Mouse (Mus musculus) hindbrain, embryonic 15.5 days (tissue): ENCODE measurements around the gene Parn. TPM values are rescaled to one million over a fixed set of nuclear protein-coding genes. Genes with fewer than 3 reads are reported as not detected.

Source experiments
- ATAC-seq: fragments of 200-750 bp; cut with Nextera tagmentation; 2 replicates; pipeline ENCODE4 v1.8.0; 2017; ENCODE audit warnings: low read depth, moderate number of reproducible peaks, moderate TSS enrichment; ENCODE audit not compliant: low FRiP score
- H3K27ac ChIP-seq: fragments of 300-500 bp; sonication (generic); replicated peaks from 2 replicates; pipeline ENCODE4 v1.5.1; 2015; ENCODE audit warnings: mild to moderate bottlenecking, inconsistent platforms
- H3K27me3 ChIP-seq: fragments of 300-500 bp; sonication (generic); 2 replicates; pipeline ENCODE4 v1.6.1; 2015; ENCODE audit warnings: control low read depth, inconsistent platforms
- H3K36me3 ChIP-seq: fragments of 300-500 bp; sonication (generic); 2 replicates; pipeline ENCODE4 v1.6.1; 2015; ENCODE audit warnings: control low read depth, inconsistent platforms
- H3K4me1 ChIP-seq: fragments of 300-500 bp; sonication (generic); replicated peaks from 2 replicates; pipeline ENCODE4 v1.6.1; 2015; ENCODE audit warnings: control low read depth, inconsistent platforms
- H3K4me2 ChIP-seq: fragments of 300-500 bp; sonication (generic); 2 replicates; pipeline ENCODE4 v1.6.1; 2015; ENCODE audit warnings: moderate library complexity, mild to moderate bottlenecking, inconsistent platforms
- H3K4me3 ChIP-seq: fragments of 300-500 bp; sonication (generic); 2 replicates; pipeline ENCODE4 v1.5.1; 2015; ENCODE audit warnings: mild to moderate bottlenecking, inconsistent platforms
- H3K9ac ChIP-seq: fragments of 300-500 bp; sonication (generic); 2 replicates; pipeline ENCODE4 v1.6.1; 2015; ENCODE audit warnings: inconsistent platforms
- H3K9me3 ChIP-seq: fragments of 300-500 bp; sonication (generic); 2 replicates; pipeline ENCODE4 v1.6.1; 2016; ENCODE audit warnings: control low read depth, inconsistent platforms
- WGBS: fragments of 180-500 bp; shearing (Covaris S2); methylation state at CpG from one replicate; pipeline ENCODE4 v1.1.7; 2015; 5-methylcytosine and 5-hydroxymethylcytosine counted together
- polyA plus RNA-seq: library from polyadenylated mRNA; unstranded; fragments of >200 nt; fragmentation: Nextera tagmentation; extraction: Ambion mirVana; gene quantifications from 2 replicates; pipeline ENCODE4 v1.2.1, GENCODE M21; 2015

The Parn gene
- polyA plus RNA-seq, 1 experiment from 2014 or later, result 31.4 TPM

DNA sequence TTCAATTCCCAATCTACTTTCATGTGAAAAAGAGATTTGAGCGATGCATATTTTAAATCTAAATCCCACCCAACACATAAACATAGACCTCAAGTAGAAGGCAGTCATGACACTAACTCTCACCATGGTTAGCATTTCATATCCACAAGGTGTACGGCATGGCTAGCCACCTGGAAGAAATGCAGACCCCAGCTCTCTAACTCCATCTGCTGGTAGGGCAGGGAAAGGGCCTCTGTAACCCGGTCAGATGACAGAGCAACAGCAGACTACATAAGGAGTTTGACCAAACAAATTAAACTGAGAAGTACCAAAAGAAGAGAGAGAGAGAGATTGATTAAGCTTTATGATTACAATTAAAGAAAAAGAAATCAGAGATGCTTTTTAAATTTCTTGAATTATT is 87.2 kb downstream of the Parn start:
- WGBS, result 96% methylated on average over 3 of the region's 3 CpGs
- no peak overlapping the region for H3K4me3 ChIP-seq
- no peak for ATAC-seq

DNA sequence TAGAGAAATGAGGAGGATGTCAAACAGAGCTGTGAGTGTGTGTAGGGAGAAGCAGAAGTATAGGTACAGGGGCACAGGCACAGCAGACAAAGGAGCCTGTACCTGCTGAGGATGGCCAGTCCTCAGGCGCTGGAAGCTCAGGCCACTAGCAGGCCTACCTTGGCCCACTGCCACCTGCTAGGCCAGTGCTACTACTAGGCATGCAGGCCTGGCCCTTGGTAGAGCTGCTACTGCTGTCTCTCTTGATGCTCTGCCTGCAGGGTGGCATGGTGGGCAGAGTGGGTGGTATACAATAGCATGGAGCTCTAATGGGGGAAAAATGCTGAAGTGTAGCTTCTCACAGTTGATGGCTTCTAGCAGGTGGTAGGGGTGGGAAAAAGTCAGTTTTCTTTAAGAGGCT is 88.0 kb downstream of the Parn start:
- H3K4me3 ChIP-seq, result no peak overlapping the region
- H3K27ac ChIP-seq, result no peak overlapping the region
- no peak overlapping the region for H3K4me2 ChIP-seq
- 62% methylated on average over 1 of the region's 1 CpGs for WGBS
- H3K4me1 ChIP-seq, result no peaks in the 10 kb centered on the region
- H3K9ac ChIP-seq, result no peak overlapping the region
- no peaks in the 10 kb centered on the region for H3K36me3 ChIP-seq
- H3K27me3 ChIP-seq, result no peaks in the 10 kb centered on the region
- H3K9me3 ChIP-seq, result no peaks in the 10 kb centered on the region
- ATAC-seq, result no peak

More for the DNA sequence above, 87.2 kb downstream of the Parn start:
- Histone ChIP-seq H3K9ac (no peak overlapping the region), H3K4me1 (no peaks in the 10 kb centered on the region), H3K36me3 (no peaks in the 10 kb centered on the region), H3K9me3 (no peaks in the 10 kb centered on the region), H3K27ac (no peak overlapping the region), H3K4me2 (no peak overlapping the region), H3K27me3 (no peaks in the 10 kb centered on the region)

DNA sequence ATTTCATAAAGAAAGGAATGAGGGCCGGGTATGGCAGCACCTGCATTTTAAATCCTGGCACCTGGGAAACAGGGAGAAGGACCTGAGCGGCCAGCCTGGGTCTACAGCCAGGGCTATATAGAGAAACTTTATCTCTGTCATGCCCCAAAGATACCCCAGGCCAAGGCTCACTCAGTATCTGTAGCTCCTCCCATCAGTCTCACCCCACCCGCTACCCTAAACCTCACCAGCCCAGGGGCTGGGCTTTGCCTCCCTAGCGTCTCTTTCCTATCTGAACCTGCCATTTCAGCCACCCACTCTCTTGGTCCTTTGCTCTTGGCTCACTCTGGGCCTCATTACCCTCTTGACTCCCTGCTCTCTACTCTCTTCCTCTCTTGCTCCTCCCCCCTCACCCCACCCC is 92.7 kb downstream of the Parn start:
- WGBS, result 82% methylated on average over 4 of the region's 4 CpGs
- no peak overlapping the region for H3K9ac ChIP-seq
- no peaks in the 10 kb centered on the region for H3K9me3 ChIP-seq
- no peak overlapping the region for H3K27ac ChIP-seq
- H3K36me3 ChIP-seq, result no peaks in the 10 kb centered on the region
- no peak overlapping the region for H3K4me3 ChIP-seq
- no peaks in the 10 kb centered on the region for H3K4me1 ChIP-seq
- H3K4me2 ChIP-seq, result no peak overlapping the region
- H3K27me3 ChIP-seq, result no peaks in the 10 kb centered on the region
- no peak for ATAC-seq

DNA sequence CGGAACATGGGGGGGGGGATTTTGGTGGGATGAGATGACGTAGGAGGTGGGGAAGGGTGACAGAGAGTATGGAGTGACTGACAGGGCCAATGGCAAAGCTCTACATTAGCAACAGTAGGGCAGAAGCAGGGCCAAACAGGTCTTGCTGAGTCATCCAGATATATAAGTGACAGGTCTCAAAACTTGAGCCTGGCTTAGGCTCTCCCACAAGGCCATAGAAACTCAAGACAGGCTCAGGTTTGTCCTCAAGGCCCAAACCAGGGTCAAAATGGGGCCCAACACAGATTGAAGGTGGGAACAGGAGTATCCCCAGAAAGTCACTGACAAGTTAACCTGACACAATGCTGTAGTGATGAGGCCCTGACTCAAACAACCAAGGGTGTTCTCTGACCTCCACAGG is 99.7 kb downstream of the Parn start:
- WGBS, result 94% methylated on average over 2 of the region's 2 CpGs
- no peak for ATAC-seq
- no peaks in the 10 kb centered on the region for H3K27me3 ChIP-seq

DNA sequence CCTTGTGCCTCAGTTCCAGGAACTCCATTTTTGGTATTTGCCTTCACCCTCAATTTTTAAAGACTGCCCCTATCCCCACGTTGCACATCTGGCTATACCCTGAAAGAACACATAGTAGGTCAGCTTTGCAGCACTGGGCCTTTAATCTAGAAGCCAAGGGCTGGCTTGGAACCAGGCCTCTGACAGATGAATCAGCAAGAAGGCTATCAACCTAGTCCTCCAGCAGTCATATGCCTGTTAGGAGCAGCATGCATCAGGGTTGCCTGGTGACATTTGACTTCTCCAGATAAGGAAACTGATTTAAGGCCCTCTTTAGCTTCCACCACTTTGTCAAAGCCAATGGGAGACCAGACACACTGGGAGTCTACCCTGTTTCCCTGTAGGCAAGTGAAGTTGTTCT is 100.4 kb downstream of the Parn start:
- H3K4me3 ChIP-seq, result no peak overlapping the region
- no peaks in the 10 kb centered on the region for H3K4me1 ChIP-seq
- H3K9me3 ChIP-seq, result no peaks in the 10 kb centered on the region
- ATAC-seq, result no peak
- H3K9ac ChIP-seq, result no peak overlapping the region
- no peaks in the 10 kb centered on the region for H3K36me3 ChIP-seq
- H3K27ac ChIP-seq, result no peak overlapping the region
- WGBS, result 100% methylated on average over 1 of the region's 1 CpGs
- no peak overlapping the region for H3K4me2 ChIP-seq
- H3K27me3 ChIP-seq, result no peaks in the 10 kb centered on the region

More for the DNA sequence above, 99.7 kb downstream of the Parn start:
- H3K9ac ChIP-seq, result no peak overlapping the region
- no peaks in the 10 kb centered on the region for H3K36me3 ChIP-seq
- no peaks in the 10 kb centered on the region for H3K9me3 ChIP-seq
- H3K27ac ChIP-seq, result no peak overlapping the region
- no peaks in the 10 kb centered on the region for H3K4me1 ChIP-seq
- no peak overlapping the region for H3K4me3 ChIP-seq
- no peak overlapping the region for H3K4me2 ChIP-seq

DNA sequence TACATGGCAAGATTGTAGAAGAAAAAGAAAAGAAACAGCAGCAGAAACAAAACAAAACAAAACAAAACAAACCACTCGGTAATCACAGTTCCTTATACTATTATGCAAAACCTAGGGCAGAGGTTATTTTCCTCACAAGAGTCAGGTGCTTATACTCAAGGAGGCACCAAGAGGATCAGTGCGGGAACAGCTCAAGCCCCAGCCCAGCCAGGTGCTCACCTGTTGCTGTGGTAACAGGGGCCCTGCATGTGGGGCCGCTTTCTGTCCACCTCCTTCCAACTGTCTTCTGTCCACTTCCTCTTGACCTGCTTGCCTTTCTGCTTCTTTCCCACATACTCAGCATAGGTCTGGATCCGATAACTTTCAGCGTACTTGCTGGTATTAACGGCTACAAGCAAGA is 101.6 kb downstream of the Parn start:
- H3K9me3 ChIP-seq, result no peaks in the 10 kb centered on the region
- WGBS, result 88% methylated on average over 6 of the region's 6 CpGs
- no peak for ATAC-seq
- H3K36me3 ChIP-seq, result no peaks in the 10 kb centered on the region
- H3K4me3 ChIP-seq, result no peak overlapping the region
- H3K27ac ChIP-seq, result no peak overlapping the region
- no peaks in the 10 kb centered on the region for H3K27me3 ChIP-seq
- no peaks in the 10 kb centered on the region for H3K4me1 ChIP-seq
- no peak overlapping the region for H3K9ac ChIP-seq
- H3K4me2 ChIP-seq, result no peak overlapping the region

DNA sequence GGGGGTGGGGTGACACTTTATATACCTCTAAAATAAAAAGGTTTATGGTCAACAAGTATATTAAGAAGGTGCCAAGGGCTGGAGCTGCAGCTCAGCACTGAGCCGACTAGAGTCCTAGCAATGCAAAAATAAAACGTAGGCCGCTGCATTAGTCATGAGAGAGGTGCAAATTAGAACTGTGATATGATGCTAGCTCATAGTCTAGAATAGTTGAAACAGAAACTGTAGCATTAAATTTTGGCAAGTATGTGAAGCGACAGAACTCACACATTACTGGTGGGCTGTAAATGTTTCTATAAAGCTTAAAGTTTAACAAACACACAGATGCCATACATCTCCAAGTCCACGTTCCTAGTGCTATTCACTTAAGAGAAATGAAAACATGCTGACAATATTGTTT is 102.7 kb downstream of the Parn start:
- Histone ChIP-seq H3K4me2 (no peak overlapping the region), H3K4me1 (no peaks in the 10 kb centered on the region), H3K36me3 (no peaks in the 10 kb centered on the region), H3K4me3 (no peak overlapping the region), H3K9ac (no peak overlapping the region), H3K27ac (no peak overlapping the region), H3K27me3 (no peaks in the 10 kb centered on the region), H3K9me3 (no peaks in the 10 kb centered on the region)
- 94% methylated on average over 5 of the region's 5 CpGs for WGBS
- no peak for ATAC-seq

DNA sequence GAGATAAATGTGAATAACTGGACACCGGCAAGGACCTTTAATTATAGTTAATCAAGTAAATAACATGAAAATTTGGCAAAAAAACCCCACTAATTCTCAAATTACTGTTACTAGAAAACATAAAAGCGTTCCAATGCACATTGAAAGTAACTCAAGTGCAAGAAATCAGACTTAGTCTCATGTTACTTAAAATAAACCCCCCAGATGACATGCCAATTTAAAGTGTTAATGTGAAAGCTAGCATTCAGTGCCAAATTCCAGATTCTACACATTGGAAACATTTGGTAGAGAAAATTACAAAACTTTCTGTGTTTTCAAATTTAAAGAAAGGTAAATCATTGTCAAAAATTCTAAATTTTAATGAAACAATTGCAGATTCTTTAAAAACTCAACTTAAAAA is 110.2 kb downstream of the Parn start:
- no peak overlapping the region for H3K4me2 ChIP-seq
- no peak for ATAC-seq
- H3K4me1 ChIP-seq, result no peaks in the 10 kb centered on the region
- no peak overlapping the region for H3K9ac ChIP-seq
- whole genome bisulfite sequencing, result 80% methylated on average over 2 of the region's 2 CpGs
- H3K9me3 ChIP-seq, result no peaks in the 10 kb centered on the region
- H3K36me3 ChIP-seq, result no peaks in the 10 kb centered on the region
- H3K4me3 ChIP-seq, result no peak overlapping the region
- H3K27ac ChIP-seq, result no peak overlapping the region
- no peaks in the 10 kb centered on the region for H3K27me3 ChIP-seq

DNA sequence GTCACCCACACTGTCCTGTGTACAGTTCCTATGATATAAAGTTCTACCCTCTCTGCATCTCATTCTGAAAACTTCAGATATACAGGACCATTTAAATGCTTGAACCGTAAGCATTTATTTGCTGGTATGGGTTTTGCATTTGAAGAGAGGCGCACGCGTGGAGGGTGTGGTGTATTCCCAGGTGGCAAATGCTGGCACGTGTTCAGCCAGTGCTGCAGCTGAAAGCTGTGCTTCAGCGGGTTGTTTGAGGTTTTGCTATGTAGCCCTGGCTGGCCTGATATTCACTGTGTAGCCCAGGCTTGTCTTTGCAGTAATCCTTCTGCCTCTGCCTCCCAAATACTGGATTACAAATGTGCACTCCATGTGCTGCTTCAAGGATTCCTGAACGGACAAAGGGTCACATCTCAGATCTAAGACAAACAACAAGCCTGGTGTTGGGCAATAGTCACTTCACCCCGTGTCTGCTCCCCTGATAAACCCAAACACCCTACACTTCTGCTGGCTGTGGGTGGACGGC is 111.0 kb downstream of the Parn start:
- WGBS, result 85% methylated on average over 9 of the region's 9 CpGs
- ATAC-seq, result no peak

DNA sequence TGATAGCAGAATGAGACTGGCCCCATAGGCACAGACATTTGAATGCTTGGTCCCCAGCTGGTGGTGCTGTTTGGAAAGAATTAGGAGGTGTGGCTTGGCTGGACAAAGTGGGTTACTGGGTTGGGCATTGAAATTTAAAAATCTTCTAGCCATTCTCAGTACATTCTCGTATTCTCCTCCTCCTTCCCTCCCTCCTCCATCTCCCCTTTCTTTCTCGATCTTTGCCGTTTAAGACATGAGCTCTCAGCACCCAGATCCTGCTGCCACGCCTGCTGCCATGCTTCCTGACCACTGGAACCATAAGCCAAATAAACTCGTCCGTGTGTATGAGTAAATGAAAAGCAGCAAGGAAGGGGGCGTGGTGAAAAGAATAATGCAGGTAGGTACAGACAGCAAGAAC is 111.5 kb downstream of the Parn start:
- no peak overlapping the region for H3K4me2 ChIP-seq
- H3K36me3 ChIP-seq, result no peaks in the 10 kb centered on the region
- H3K27ac ChIP-seq, result no peak overlapping the region
- no peak for ATAC-seq
- H3K9me3 ChIP-seq, result no peaks in the 10 kb centered on the region
- no peak overlapping the region for H3K4me3 ChIP-seq
- H3K9ac ChIP-seq, result no peak overlapping the region
- no peaks in the 10 kb centered on the region for H3K27me3 ChIP-seq
- H3K4me1 ChIP-seq, result no peaks in the 10 kb centered on the region
- 95% methylated on average over 7 of the region's 7 CpGs for WGBS

More for the DNA sequence above, 111.0 kb downstream of the Parn start:
- Histone ChIP-seq H3K4me2 (no peak overlapping the region), H3K4me1 (no peaks in the 10 kb centered on the region), H3K27me3 (no peaks in the 10 kb centered on the region), H3K27ac (no peak overlapping the region), H3K4me3 (no peak overlapping the region), H3K9me3 (no peaks in the 10 kb centered on the region), H3K9ac (no peak overlapping the region), H3K36me3 (no peaks in the 10 kb centered on the region)

DNA sequence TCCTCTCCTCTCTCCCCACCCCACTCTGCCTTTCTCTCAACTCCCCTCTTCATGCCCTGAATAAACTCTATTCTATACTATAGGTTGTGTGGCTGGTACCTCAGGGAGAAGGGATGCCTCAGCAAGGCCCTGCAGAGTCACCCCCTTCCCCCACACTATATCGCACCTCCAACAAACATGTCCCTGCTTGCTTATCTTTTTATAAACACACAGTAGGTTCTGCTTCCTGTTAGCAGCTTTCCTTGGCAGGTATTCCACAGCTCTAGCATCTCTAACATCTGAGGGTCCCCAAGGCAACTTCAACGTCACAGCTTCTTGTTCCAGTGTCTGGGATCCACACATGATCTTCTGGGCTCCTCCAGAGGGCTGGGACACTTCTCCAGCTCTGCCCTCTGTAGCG is 117.3 kb downstream of the Parn start:
- H3K9ac ChIP-seq, result no peak overlapping the region
- H3K4me1 ChIP-seq, result no peaks in the 10 kb centered on the region
- WGBS, result 95% methylated on average over 3 of the region's 3 CpGs
- H3K9me3 ChIP-seq, result peaks cover 5% of the 10 kb centered on the region; the same call in 1 of the 2 replicates
- H3K4me3 ChIP-seq, result no peak overlapping the region
- no peak overlapping the region for H3K27ac ChIP-seq
- H3K27me3 ChIP-seq, result no peaks in the 10 kb centered on the region
- ATAC-seq, result no peak
- H3K36me3 ChIP-seq, result peaks cover 13% of the 10 kb centered on the region
- no peak overlapping the region for H3K4me2 ChIP-seq

DNA sequence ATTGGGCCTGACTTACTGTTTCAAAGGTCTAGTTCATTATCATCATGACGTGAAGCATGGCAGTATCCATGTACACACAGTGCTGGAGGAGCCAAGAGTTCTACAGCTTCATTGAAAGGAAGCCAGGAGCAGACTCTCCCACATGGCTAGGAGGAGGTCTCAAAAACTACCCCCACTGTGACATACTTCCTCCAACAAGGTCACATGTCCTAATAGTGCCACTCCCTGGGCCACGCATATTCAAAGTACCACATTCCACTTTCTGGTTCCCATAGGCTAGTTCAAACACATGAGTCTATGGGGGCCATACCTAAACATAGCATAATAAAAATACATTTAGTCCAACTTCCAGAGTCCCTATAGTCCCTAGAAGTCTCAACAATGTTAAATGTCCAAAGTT is 118.0 kb downstream of the Parn start:
- Histone ChIP-seq H3K27me3 (no peaks in the 10 kb centered on the region), H3K9ac (no peak overlapping the region), H3K27ac (no peak overlapping the region), H3K4me3 (no peak overlapping the region), H3K36me3 (peaks cover 18% of the 10 kb centered on the region), H3K4me1 (no peaks in the 10 kb centered on the region), H3K9me3 (peaks cover 5% of the 10 kb centered on the region; the same call in 1 of the 2 replicates), H3K4me2 (no peak overlapping the region)
- 88% methylated on average over 2 of the region's 2 CpGs for WGBS
- ATAC-seq, result no peak

DNA sequence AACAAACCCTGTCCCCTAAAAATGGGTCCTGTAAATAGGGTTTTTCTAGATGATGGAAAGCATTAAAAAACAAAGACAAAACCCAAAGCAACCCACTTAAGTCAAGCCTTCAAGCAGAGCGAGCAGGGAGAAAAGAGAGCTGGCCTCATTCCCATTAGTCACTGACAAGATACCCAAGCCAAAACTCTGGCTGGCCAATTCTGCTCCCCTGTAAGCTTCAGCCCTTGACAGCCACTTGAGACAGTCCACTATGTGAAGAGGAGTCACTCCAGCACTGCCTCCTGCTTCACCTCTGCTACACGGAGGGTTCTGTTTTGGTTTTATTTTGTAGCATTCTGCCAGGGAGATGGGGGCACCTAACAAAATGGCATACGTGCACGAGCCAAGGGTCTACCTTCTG is 126.2 kb downstream of the Parn start:
- ATAC-seq, result no peak
- Histone ChIP-seq H3K9ac (no peak overlapping the region), H3K27me3 (no peaks in the 10 kb centered on the region), H3K4me3 (no peak overlapping the region), H3K9me3 (peaks cover 5% of the 10 kb centered on the region; the same call in 1 of the 2 replicates), H3K27ac (no peak overlapping the region), H3K4me2 (no peak overlapping the region), H3K4me1 (0 out of 2 replicates have a peak, but pooled peaks cover 7% of the 10 kb centered on the region), H3K36me3 (peaks cover 19% of the 10 kb centered on the region)
- WGBS, result 67% methylated on average over 4 of the region's 4 CpGs
